In the genomic region with DNA sequence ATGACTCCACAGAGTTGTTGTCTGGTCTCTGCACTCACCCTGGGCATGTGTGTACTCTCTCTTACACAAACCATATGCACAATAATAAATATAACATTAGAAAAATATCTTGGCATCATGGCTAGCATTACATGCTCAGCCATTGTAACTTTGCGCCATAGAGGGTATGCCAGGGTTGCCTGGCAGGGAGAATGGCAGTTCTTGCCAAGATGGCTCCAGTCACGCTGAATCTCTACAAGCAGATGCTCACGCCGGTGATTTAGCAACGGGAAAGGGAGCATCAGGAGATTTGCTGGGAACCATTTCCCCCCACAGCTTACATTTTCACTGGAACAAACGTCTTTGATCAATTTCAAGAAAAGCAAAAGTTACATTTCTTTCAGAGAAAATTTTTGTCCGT, we compare ENCODE assay signal across 13 mouse cellular contexts. TPM values are rescaled to one million over a fixed set of nuclear protein-coding genes. Genes with fewer than 3 reads are reported as not detected.
DNase-seq lines count a peak whose midpoint lies in the region; ATAC-seq lines count a peak whose summit lies in the region.
"Had no signal": no experiment of that assay in that cellular context is flagged by ENCODE, and none has a peak within 500 bp of the region (broad histone marks: within the 10 kb centered on the region; RNA-seq: fewer than 3 reads in every experiment).

No protein-coding gene starts in this region.

- ATAC-seq in frontal cortex, adult (ENCODE audit: low TSS enrichment): no peak
- ATAC-seq in monocyte, adult 5-6 weeks (replicated peaks; ENCODE audit: insufficient number of reproducible peaks, low FRiP score, low TSS enrichment, poor library complexity, severe bottlenecking): no peak

- intact Hi-C loops in left cerebral cortex, postnatal 10 days (cut with DNase I): no loop called here

- DNase-seq in cerebellum, adult 9-10 months: peak; percentile 4
- no peak for DNase-seq in cerebellum, adult 11 months
- peak; percentile 14 to 20 for DNase-seq in left cerebral cortex, postnatal 10 days (ENCODE audit: extremely low spot score in 1 of 2, low spot score in 2 of 2)
- DNase-seq in left cerebral cortex, adult 8-10 months (ENCODE audit: low spot score in 2 of 2): no peak
- peak; percentile 36 to 59 for DNase-seq in cerebellum, postnatal 25 days
- DNase-seq in layer of hippocampus, postnatal 14 days (ENCODE audit: low spot score in 2 of 2): peak; percentile 13 to 70
- DNase-seq: kidney, adult 8-10 months; lung, postnatal 36 days; thymus, postnatal 4 days had no signal

RNA-seq across cellular contexts. Expression of a gene that starts 46.5 kb away (rescaled TPM):
- total RNA-seq in left cerebral cortex, postnatal 10 days (2021): not detected
- total RNA-seq in left cerebral cortex, adult 8-10 months (2022): not detected
- total RNA-seq in layer of hippocampus, postnatal 14 days (2021): not detected
- 0.29 to 1.1 TPM in 2 of 3 replicates, not detected in the other for total RNA-seq in monocyte, adult 5-6 weeks (2017)
- total RNA-seq: ES-E14; left cerebral cortex, postnatal 14 days had no signal

Comparison
In these comparisons a context has a peak if more than half of its experiments do, and no peak if none do; other contexts are left out.
1. DNase-seq: peak in cerebellum, adult 9-10 months (single experiment), left cerebral cortex, postnatal 10 days (2 of 2), cerebellum, postnatal 25 days (2 of 2) and layer of hippocampus, postnatal 14 days (2 of 2); none in cerebellum, adult 11 months (single experiment) and left cerebral cortex, adult 8-10 months (0 of 2).